Mouse (Mus musculus): Measurements from ENCODE around the gene Gm10300. TPM values are rescaled to one million over a fixed set of nuclear protein-coding genes. Genes with fewer than 3 reads are reported as not detected.
A peak's percentile ranks its signal among the peaks of the same experiment; 100 is the strongest.

The Gm10300 gene
- polyA plus RNA-seq, 1 experiment from 2014 or later = not detected

GRCm38 (mm10) chr4:132080492-132080983 lies 6.0 kb downstream of the Gm10300 start:
- H3K36me3 ChIP-seq (ENCODE audit: control insufficient read depth, insufficient read depth, low read length) = no peaks in the 10 kb centered on the region
- no peak overlapping the region for H3K27ac ChIP-seq (ENCODE audit: low read depth)
- no peak overlapping the region for H3K4me3 ChIP-seq (ENCODE audit: low read depth, low read length)
- H3K4me1 ChIP-seq (replicated peaks; ENCODE audit: control insufficient read depth, insufficient read depth, low read length) = peaks cover 8% of the 10 kb centered on the region; the same call in 1 of the 2 replicates
- WGBS = 64% methylated on average over 4 of the region's 4 CpGs
- H3K9ac ChIP-seq (ENCODE audit: low read length) = no peak overlapping the region
- H3K9me3 ChIP-seq (ENCODE audit: control insufficient read depth, low read length) = no peaks in the 10 kb centered on the region
- DNase-seq (ENCODE audit: low spot score) = no peak
- no peak for ATAC-seq (replicated peaks; ENCODE audit: low FRiP score, low TSS enrichment, low read depth)
- no peaks in the 10 kb centered on the region for H3K27me3 ChIP-seq (replicated peaks; ENCODE audit: control insufficient read depth, insufficient read depth, low read length)
- H3K4me2 ChIP-seq (ENCODE audit: low read length) = no peak overlapping the region

- no peak overlapping the region for H3K4me3 ChIP-seq (ENCODE audit: low read depth, low read length)
- ATAC-seq (replicated peaks; ENCODE audit: low FRiP score, low TSS enrichment, low read depth) (no peak), DNase-seq (ENCODE audit: low spot score) (no peak)
- H3K27me3 ChIP-seq (replicated peaks; ENCODE audit: control insufficient read depth, insufficient read depth, low read length) = no peaks in the 10 kb centered on the region
- H3K36me3 ChIP-seq (ENCODE audit: control insufficient read depth, insufficient read depth, low read length) = no peaks in the 10 kb centered on the region
- H3K9ac ChIP-seq (ENCODE audit: low read length) = no peak overlapping the region
- no peaks in the 10 kb centered on the region for H3K4me1 ChIP-seq (replicated peaks; ENCODE audit: control insufficient read depth, insufficient read depth, low read length)
- no peak overlapping the region for H3K4me2 ChIP-seq (ENCODE audit: low read length)
- 84% methylated on average over 7 of the region's 7 CpGs for WGBS
- H3K27ac ChIP-seq (ENCODE audit: low read depth) = no peak overlapping the region
- no peaks in the 10 kb centered on the region for H3K9me3 ChIP-seq (ENCODE audit: control insufficient read depth, low read length)
Observed at GRCm38 (mm10) chr4:132085114-132085513, 10.6 kb downstream of the Gm10300 start.

GRCm38 (mm10) chr4:132088921-132089320 lies 14.4 kb downstream of the Gm10300 start:
- ATAC-seq (replicated peaks; ENCODE audit: low FRiP score, low TSS enrichment, low read depth) = 0 out of 2 replicates have a peak, but pooled peaks have one; percentile 43
- 16% methylated on average over 7 of the region's 7 CpGs for WGBS

GRCm38 (mm10) chr4:132093136-132093535 lies 18.6 kb downstream of the Gm10300 start:
- WGBS = 59% methylated on average over 6 of the region's 6 CpGs
- no peaks in the 10 kb centered on the region for H3K36me3 ChIP-seq (ENCODE audit: control insufficient read depth, insufficient read depth, low read length)
- DNase-seq (ENCODE audit: low spot score) (no peak), ATAC-seq (replicated peaks; ENCODE audit: low FRiP score, low TSS enrichment, low read depth) (peak; percentile 69; the same call in 1 of the 2 replicates)
- no peaks in the 10 kb centered on the region for H3K9me3 ChIP-seq (ENCODE audit: control insufficient read depth, low read length)
- H3K27ac ChIP-seq (ENCODE audit: low read depth) = no peak overlapping the region
- no peak overlapping the region for H3K4me2 ChIP-seq (ENCODE audit: low read length)
- H3K4me1 ChIP-seq (replicated peaks; ENCODE audit: control insufficient read depth, insufficient read depth, low read length) = no peaks in the 10 kb centered on the region
- H3K9ac ChIP-seq (ENCODE audit: low read length) = no peak overlapping the region
- no peaks in the 10 kb centered on the region for H3K27me3 ChIP-seq (replicated peaks; ENCODE audit: control insufficient read depth, insufficient read depth, low read length)
- no peak overlapping the region for H3K4me3 ChIP-seq (ENCODE audit: low read depth, low read length)

More at GRCm38 (mm10) chr4:132088921-132089320, 14.4 kb downstream of the Gm10300 start:
- no peaks in the 10 kb centered on the region for H3K27me3 ChIP-seq (replicated peaks; ENCODE audit: control insufficient read depth, insufficient read depth, low read length)
- no peak overlapping the region for H3K27ac ChIP-seq (ENCODE audit: low read depth)
- no peaks in the 10 kb centered on the region for H3K9me3 ChIP-seq (ENCODE audit: control insufficient read depth, low read length)
- H3K4me3 ChIP-seq (ENCODE audit: low read depth, low read length) = no peak overlapping the region
- H3K9ac ChIP-seq (ENCODE audit: low read length) = no peak overlapping the region
- DNase-seq (ENCODE audit: low spot score) = peak; percentile 85
- no peaks in the 10 kb centered on the region for H3K36me3 ChIP-seq (ENCODE audit: control insufficient read depth, insufficient read depth, low read length)
- H3K4me2 ChIP-seq (ENCODE audit: low read length) = no peak overlapping the region
- no peaks in the 10 kb centered on the region for H3K4me1 ChIP-seq (replicated peaks; ENCODE audit: control insufficient read depth, insufficient read depth, low read length)

GRCm38 (mm10) chr4:132093928-132094327 lies 19.4 kb downstream of the Gm10300 start:
- Histone ChIP-seq H3K4me2 (ENCODE audit: low read length) (no peak overlapping the region), H3K27me3 (replicated peaks; ENCODE audit: control insufficient read depth, insufficient read depth, low read length) (no peaks in the 10 kb centered on the region), H3K9ac (ENCODE audit: low read length) (no peak overlapping the region), H3K4me1 (replicated peaks; ENCODE audit: control insufficient read depth, insufficient read depth, low read length) (no peaks in the 10 kb centered on the region), H3K27ac (ENCODE audit: low read depth) (no peak overlapping the region), H3K4me3 (ENCODE audit: low read depth, low read length) (no peak overlapping the region), H3K9me3 (ENCODE audit: control insufficient read depth, low read length) (no peaks in the 10 kb centered on the region), H3K36me3 (ENCODE audit: control insufficient read depth, insufficient read depth, low read length) (no peaks in the 10 kb centered on the region)
- DNase-seq (ENCODE audit: low spot score) (no peak), ATAC-seq (replicated peaks; ENCODE audit: low FRiP score, low TSS enrichment, low read depth) (no peak)
- WGBS = 88% methylated on average over 5 of the region's 5 CpGs

- no peaks in the 10 kb centered on the region for H3K27me3 ChIP-seq (replicated peaks; ENCODE audit: control insufficient read depth, insufficient read depth, low read length)
- DNase-seq (ENCODE audit: low spot score) (no peak), ATAC-seq (replicated peaks; ENCODE audit: low FRiP score, low TSS enrichment, low read depth) (no peak)
- no peak overlapping the region for H3K4me2 ChIP-seq (ENCODE audit: low read length)
- no peak overlapping the region for H3K27ac ChIP-seq (ENCODE audit: low read depth)
- H3K36me3 ChIP-seq (ENCODE audit: control insufficient read depth, insufficient read depth, low read length) = no peaks in the 10 kb centered on the region
- no peaks in the 10 kb centered on the region for H3K4me1 ChIP-seq (replicated peaks; ENCODE audit: control insufficient read depth, insufficient read depth, low read length)
- no peak overlapping the region for H3K4me3 ChIP-seq (ENCODE audit: low read depth, low read length)
- H3K9me3 ChIP-seq (ENCODE audit: control insufficient read depth, low read length) = no peaks in the 10 kb centered on the region
- WGBS = 65% methylated on average over 7 of the region's 7 CpGs
- no peak overlapping the region for H3K9ac ChIP-seq (ENCODE audit: low read length)
Observed at GRCm38 (mm10) chr4:132095043-132095442, 20.5 kb downstream of the Gm10300 start.

DNA sequence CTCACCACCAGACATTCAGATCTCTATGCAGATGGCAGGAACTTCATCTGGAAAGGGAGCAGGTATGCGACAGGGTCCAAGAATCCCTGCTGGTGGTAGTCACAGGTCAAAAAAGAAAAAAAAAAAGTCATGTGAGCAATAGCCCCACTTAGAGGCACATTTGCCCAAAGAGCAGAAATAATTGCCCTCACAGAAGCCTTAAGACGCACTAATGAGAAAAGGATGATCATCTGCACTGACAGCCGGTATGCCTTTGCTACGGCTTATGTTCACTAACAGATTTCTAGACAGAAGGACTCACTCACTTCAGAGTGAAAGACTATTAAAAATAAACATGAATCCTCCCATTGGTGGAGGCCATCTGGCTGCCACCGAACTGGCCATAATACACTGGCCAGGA lies 25.1 kb downstream of the Gm10300 start:
- Histone ChIP-seq H3K9ac (ENCODE audit: low read length) (no peak overlapping the region), H3K36me3 (ENCODE audit: control insufficient read depth, insufficient read depth, low read length) (no peaks in the 10 kb centered on the region), H3K9me3 (ENCODE audit: control insufficient read depth, low read length) (no peaks in the 10 kb centered on the region), H3K4me1 (replicated peaks; ENCODE audit: control insufficient read depth, insufficient read depth, low read length) (no peaks in the 10 kb centered on the region), H3K4me3 (ENCODE audit: low read depth, low read length) (no peak overlapping the region), H3K27ac (ENCODE audit: low read depth) (no peak overlapping the region), H3K4me2 (ENCODE audit: low read length) (no peak overlapping the region), H3K27me3 (replicated peaks; ENCODE audit: control insufficient read depth, insufficient read depth, low read length) (no peaks in the 10 kb centered on the region)
- ATAC-seq (replicated peaks; ENCODE audit: low FRiP score, low TSS enrichment, low read depth) (no peak), DNase-seq (ENCODE audit: low spot score) (no peak)
- 70% methylated on average over 5 of the region's 5 CpGs for WGBS

- no peak for DNase-seq (ENCODE audit: low spot score)
Observed at GRCm38 (mm10) chr4:132101152-132101551, 26.7 kb downstream of the Gm10300 start.

GRCm38 (mm10) chr4:132108221-132108620 lies 33.7 kb downstream of the Gm10300 start:
- H3K9ac ChIP-seq (ENCODE audit: low read length) = no peak overlapping the region
- no peak overlapping the region for H3K4me2 ChIP-seq (ENCODE audit: low read length)
- no peak overlapping the region for H3K27ac ChIP-seq (ENCODE audit: low read depth)
- no peaks in the 10 kb centered on the region for H3K36me3 ChIP-seq (ENCODE audit: control insufficient read depth, insufficient read depth, low read length)
- DNase-seq (ENCODE audit: low spot score) (no peak), ATAC-seq (replicated peaks; ENCODE audit: low FRiP score, low TSS enrichment, low read depth) (no peak)
- H3K9me3 ChIP-seq (ENCODE audit: control insufficient read depth, low read length) = no peaks in the 10 kb centered on the region
- no peaks in the 10 kb centered on the region for H3K27me3 ChIP-seq (replicated peaks; ENCODE audit: control insufficient read depth, insufficient read depth, low read length)
- no peak overlapping the region for H3K4me3 ChIP-seq (ENCODE audit: low read depth, low read length)
- WGBS = 91% methylated on average over 7 of the region's 7 CpGs
- no peaks in the 10 kb centered on the region for H3K4me1 ChIP-seq (replicated peaks; ENCODE audit: control insufficient read depth, insufficient read depth, low read length)

More at GRCm38 (mm10) chr4:132101152-132101551, 26.7 kb downstream of the Gm10300 start:
- 40% methylated on average over 3 of the region's 3 CpGs for WGBS
- Histone ChIP-seq H3K9ac (ENCODE audit: low read length) (no peak overlapping the region), H3K27me3 (replicated peaks; ENCODE audit: control insufficient read depth, insufficient read depth, low read length) (no peaks in the 10 kb centered on the region), H3K27ac (ENCODE audit: low read depth) (no peak overlapping the region), H3K4me2 (ENCODE audit: low read length) (no peak overlapping the region), H3K4me3 (ENCODE audit: low read depth, low read length) (no peak overlapping the region), H3K36me3 (ENCODE audit: control insufficient read depth, insufficient read depth, low read length) (no peaks in the 10 kb centered on the region), H3K4me1 (replicated peaks; ENCODE audit: control insufficient read depth, insufficient read depth, low read length) (no peaks in the 10 kb centered on the region), H3K9me3 (ENCODE audit: control insufficient read depth, low read length) (no peaks in the 10 kb centered on the region)
- no peak for ATAC-seq (replicated peaks; ENCODE audit: low FRiP score, low TSS enrichment, low read depth)

Data from intestine, embryonic 14.5 days (tissue).